Mouse (Mus musculus) intestine, postnatal 0 days (tissue): ENCODE results near the gene Kdm5a. TPM values are rescaled to one million over a fixed set of nuclear protein-coding genes. Genes with fewer than 3 reads are reported as not detected.

Experiments
- ATAC-seq: fragments of 200-750 bp; cut with Nextera tagmentation; 2 replicates; pipeline ENCODE4 v1.8.0; 2017; ENCODE audit warnings: mild to moderate bottlenecking, moderate TSS enrichment, moderate library complexity
- H3K27ac ChIP-seq: fragments of 300-500 bp; sonication (generic); 2 replicates; pipeline ENCODE4 v1.5.1; 2014; ENCODE audit warnings: mild to moderate bottlenecking, low read depth, low read length, moderate library complexity
- H3K27me3 ChIP-seq: fragments of 300-500 bp; sonication (generic); replicated peaks from 2 replicates; pipeline ENCODE4 v1.6.1; 2014; ENCODE audit warnings: low read length, mixed read lengths; ENCODE audit not compliant: control insufficient read depth, insufficient read depth
- H3K36me3 ChIP-seq: fragments of 300-500 bp; sonication (generic); 2 replicates; pipeline ENCODE4 v1.6.1; 2014; ENCODE audit warnings: mild to moderate bottlenecking, moderate library complexity; ENCODE audit not compliant: control insufficient read depth, insufficient read depth
- H3K4me1 ChIP-seq: fragments of 300-500 bp; sonication (generic); replicated peaks from 2 replicates; pipeline ENCODE4 v1.6.1; 2014; ENCODE audit warnings: antibody characterized with exemption, low read length, mixed read lengths; ENCODE audit not compliant: control insufficient read depth, insufficient read depth
- H3K4me2 ChIP-seq: fragments of 300-500 bp; sonication (generic); replicated peaks from 2 replicates; pipeline ENCODE4 v1.6.1; 2014; ENCODE audit warnings: low read depth, mild to moderate bottlenecking, moderate library complexity
- H3K4me3 ChIP-seq: fragments of 300-500 bp; sonication (generic); 2 replicates; pipeline ENCODE4 v1.5.1; 2014; ENCODE audit warnings: low read depth, low read length
- H3K9ac ChIP-seq: fragments of 300-500 bp; sonication (generic); 2 replicates; pipeline ENCODE4 v1.6.1; 2014; ENCODE audit warnings: mild to moderate bottlenecking, low read depth, low read length
- H3K9me3 ChIP-seq: fragments of 300-500 bp; sonication (generic); 2 replicates; pipeline ENCODE4 v1.6.1; 2016; ENCODE audit warnings: mixed run types; ENCODE audit not compliant: control insufficient read depth
- CTCF ChIP-seq: sonication (generic); IDR thresholded peaks from 2 replicates; pipeline ENCODE4 v1.5.1; 2016; ENCODE audit warnings: low read depth, mild to moderate bottlenecking, control low read depth, antibody characterized with exemption, moderate library complexity
- WGBS: fragments of 180-500 bp; shearing (Covaris S2); extraction: QIAGEN DNeasy Blood & Tissue Kit; methylation state at CpG from one replicate; pipeline ENCODE4 v1.1.7; 2014; 5-methylcytosine and 5-hydroxymethylcytosine counted together
- polyA plus RNA-seq: library from polyadenylated mRNA; unstranded; fragments of >200 nt; fragmentation: Nextera tagmentation; extraction: Ambion mirVana; gene quantifications from 2 replicates; pipeline ENCODE4 v1.2.1, GENCODE M21; 2015

The Kdm5a gene
- polyA plus RNA-seq = 20.2 and 23.2 TPM in 2 replicates

- under 1% methylated on average over 71 of the region's 71 CpGs for WGBS
- H3K27ac ChIP-seq = peak within 1 kb of the TSS; percentile 96
- peak within 1 kb of the TSS; percentile 79 for H3K4me2 ChIP-seq
- TF ChIP-seq CTCF = peak; percentile 53
- H3K9me3 ChIP-seq = no peaks in the 10 kb centered on the region
- no peaks in the 10 kb centered on the region for H3K27me3 ChIP-seq
- H3K9ac ChIP-seq = peak within 1 kb of the TSS; percentile 95
- ATAC-seq = peak; percentile 98
- peaks cover 5% of the 10 kb centered on the region; the same call in 1 of the 2 replicates for H3K4me1 ChIP-seq
- H3K36me3 ChIP-seq = 0 out of 2 replicates have a peak, but pooled peaks cover 6% of the 10 kb centered on the region
- peak within 1 kb of the TSS; percentile 99 for H3K4me3 ChIP-seq
Measured at GRCm38 (mm10) chr6:120363688-120364522, at the start of gene Kdm5a, which contains the start of gene Ccdc77. Gene Kdm5a (plus strand): TSS chr6:120364124. Gene Ccdc77 (minus strand): TSS chr6:120364374.

- no peak overlapping the region for H3K9ac ChIP-seq
Measured at GRCm38 (mm10) chr6:120318303-120318940, 45.5 kb upstream of the Kdm5a start.

GRCm38 (mm10) chr6:120319129-120319528 is 44.8 kb upstream of the Kdm5a start:
- peak; percentile 10; the same call in 1 of the 2 replicates for ATAC-seq
- Histone ChIP-seq H3K9me3 (no peaks in the 10 kb centered on the region), H3K36me3 (no peaks in the 10 kb centered on the region), H3K4me3 (no peak overlapping the region), H3K27ac (no peak overlapping the region), H3K27me3 (no peaks in the 10 kb centered on the region), H3K9ac (no peak overlapping the region), H3K4me1 (no peaks in the 10 kb centered on the region), H3K4me2 (no peak overlapping the region)
- WGBS = 48% methylated on average over 9 of the region's 9 CpGs
- TF ChIP-seq CTCF = no peak

More at GRCm38 (mm10) chr6:120318303-120318940, 45.5 kb upstream of the Kdm5a start:
- Histone ChIP-seq H3K9me3 (no peaks in the 10 kb centered on the region), H3K27ac (no peak overlapping the region), H3K4me1 (no peaks in the 10 kb centered on the region), H3K4me3 (no peak overlapping the region), H3K27me3 (no peaks in the 10 kb centered on the region), H3K4me2 (peak overlapping the region; percentile 0; the same call in 1 of the 2 replicates), H3K36me3 (no peaks in the 10 kb centered on the region)
- no peak for TF ChIP-seq CTCF
- 27% methylated on average over 11 of the region's 11 CpGs for WGBS
- peak; percentile 53 for ATAC-seq

- Histone ChIP-seq H3K9ac (no peak overlapping the region), H3K4me3 (no peak overlapping the region), H3K4me1 (no peaks in the 10 kb centered on the region), H3K4me2 (no peak overlapping the region), H3K9me3 (no peaks in the 10 kb centered on the region), H3K36me3 (0 out of 2 replicates have a peak, but pooled peaks cover 9% of the 10 kb centered on the region), H3K27me3 (no peaks in the 10 kb centered on the region), H3K27ac (no peak overlapping the region)
- no peak for ATAC-seq
- TF ChIP-seq CTCF = no peak
- WGBS = 58% methylated on average over 2 of the region's 2 CpGs
Measured at GRCm38 (mm10) chr6:120320369-120320768, 43.6 kb upstream of the Kdm5a start.

GRCm38 (mm10) chr6:120324295-120324927 is 39.5 kb upstream of the Kdm5a start:
- peak; percentile 91 for TF ChIP-seq CTCF
- peaks cover 25% of the 10 kb centered on the region for H3K36me3 ChIP-seq
- H3K4me1 ChIP-seq = no peaks in the 10 kb centered on the region
- no peak overlapping the region for H3K4me2 ChIP-seq
- H3K27me3 ChIP-seq = no peaks in the 10 kb centered on the region
- H3K4me3 ChIP-seq = no peak overlapping the region
- no peak overlapping the region for H3K27ac ChIP-seq
- 30% methylated on average over 6 of the region's 6 CpGs for WGBS
- H3K9me3 ChIP-seq = no peaks in the 10 kb centered on the region
- H3K9ac ChIP-seq = no peak overlapping the region
- ATAC-seq = no peak

GRCm38 (mm10) chr6:120332351-120332750 is 31.6 kb upstream of the Kdm5a start:
- H3K4me2 ChIP-seq = no peak overlapping the region
- no peak for ATAC-seq
- H3K9me3 ChIP-seq = no peaks in the 10 kb centered on the region
- 72% methylated on average over 2 of the region's 2 CpGs for WGBS
- peaks cover 71% of the 10 kb centered on the region for H3K36me3 ChIP-seq
- no peaks in the 10 kb centered on the region for H3K4me1 ChIP-seq
- no peaks in the 10 kb centered on the region for H3K27me3 ChIP-seq
- no peak overlapping the region for H3K27ac ChIP-seq
- TF ChIP-seq CTCF = 0 out of 2 replicates have a peak, but pooled peaks have one; percentile 41
- no peak overlapping the region for H3K9ac ChIP-seq
- H3K4me3 ChIP-seq = no peak overlapping the region
